Mouse (Mus musculus): ENCODE measurements at regions not wholly inside any gene's neighbourhood (a gene's known extent, or its start where the extent isn't known, plus 50 kb on each side); places are given as distances from the start of the nearest gene placed in this dataset.

DNA sequence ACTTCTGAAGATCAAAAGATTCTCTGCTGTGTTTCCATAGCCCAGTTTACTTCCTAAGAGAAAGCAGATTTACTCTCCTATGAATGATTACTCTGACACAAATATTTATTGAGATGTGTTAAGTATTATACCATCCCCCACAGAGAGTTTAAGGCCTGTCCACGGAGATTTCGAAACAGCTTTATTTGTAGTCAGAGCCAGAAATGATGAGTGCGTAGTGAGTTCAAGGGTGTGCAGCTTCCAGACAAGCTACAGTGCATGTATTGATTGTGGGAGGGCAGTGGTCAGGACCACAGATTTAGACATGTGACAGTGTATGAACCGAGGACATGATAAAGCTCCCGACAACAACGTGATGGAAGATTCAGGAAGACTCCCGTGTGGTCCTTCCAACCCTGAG lies 126.8 kb downstream of the Hlx start:
- TF ChIP-seq CTCF (IDR thresholded peaks at IDR 0.05; ENCODE audit: extremely low read depth, insufficient read depth, low read length) (no peak), POLR2A (IDR thresholded peaks at IDR 0.05; ENCODE audit: extremely low read depth, insufficient read depth, low read length) (no peak)

Measured in cortical plate, adult 2 months (tissue).